Mouse (Mus musculus): ENCODE measurements around the gene Creld2. TPM values are rescaled to one million over a fixed set of nuclear protein-coding genes. Genes with fewer than 3 reads are reported as not detected.
"Not testable (repeated sequence)": the region's sequence is repeated elsewhere in the genome, so short reads cannot be mapped to it uniquely, and the experiment has no call there.

The Creld2 gene
- polyA plus RNA-seq, 1 experiment: 1.7 TPM

DNA sequence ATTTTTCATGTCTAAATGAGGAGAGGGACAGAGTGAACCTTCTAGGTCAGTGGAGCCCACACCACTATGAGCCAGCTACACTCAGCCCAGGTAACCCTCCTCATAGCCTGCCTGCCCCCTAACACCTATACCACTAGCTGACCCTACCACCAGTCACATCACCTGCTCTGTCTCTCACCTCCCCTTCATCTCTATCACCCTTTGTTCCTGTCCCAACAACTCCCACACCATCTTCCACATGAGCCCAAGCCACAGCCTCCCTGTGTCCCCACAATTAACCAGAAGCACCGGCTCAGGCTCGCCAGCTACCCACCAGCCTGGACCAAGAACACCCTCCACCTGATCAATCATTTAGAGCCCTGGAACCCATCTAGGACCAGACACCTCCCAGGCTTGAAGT is 9.1 kb upstream of the Creld2 start:
- peaks cover 64% of the 10 kb centered on the region for H3K36me3 ChIP-seq (ENCODE audit: control insufficient read depth)
- H3K27me3 ChIP-seq (ENCODE audit: control insufficient read depth): no peaks in the 10 kb centered on the region
- no peak overlapping the region for H3K4me3 ChIP-seq (replicated peaks)
- H3K9me3 ChIP-seq (ENCODE audit: control insufficient read depth, low read length): no peaks in the 10 kb centered on the region
- H3K4me1 ChIP-seq (ENCODE audit: control insufficient read depth): peaks cover 2% of the 10 kb centered on the region
- TF ChIP-seq TAL1 (IDR thresholded peaks at IDR 0.05; ENCODE audit: low read length) (no peak), GATA1 (IDR thresholded peaks at IDR 0.05; ENCODE audit: low read length) (no peak)

DNA sequence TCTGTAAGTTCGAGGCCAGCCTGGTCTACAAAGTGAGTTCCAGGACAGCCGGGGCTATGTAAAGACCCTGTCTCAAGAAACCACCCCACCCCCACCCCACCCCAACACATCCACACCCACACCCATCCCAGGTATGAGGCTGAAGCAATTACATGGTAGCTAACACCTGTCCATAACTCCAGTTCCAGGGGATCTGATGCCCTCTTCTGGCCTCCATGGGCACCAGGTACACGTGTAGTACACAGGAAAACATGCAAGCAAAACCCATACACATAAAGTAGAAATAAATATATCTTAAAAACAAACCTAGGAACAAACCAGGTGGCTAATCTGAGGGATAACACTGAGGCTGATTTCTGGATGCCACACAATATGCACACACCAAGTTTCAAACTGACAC is 6.2 kb upstream of the Creld2 start:
- H3K9me3 ChIP-seq (ENCODE audit: control insufficient read depth, low read length): no peaks in the 10 kb centered on the region
- H3K36me3 ChIP-seq (ENCODE audit: control insufficient read depth): peaks cover 67% of the 10 kb centered on the region
- H3K4me1 ChIP-seq (ENCODE audit: control insufficient read depth): peaks cover 9% of the 10 kb centered on the region
- H3K27me3 ChIP-seq (ENCODE audit: control insufficient read depth): no peaks in the 10 kb centered on the region
- TF ChIP-seq GATA1 (IDR thresholded peaks at IDR 0.05; ENCODE audit: low read length): no peak
- no peak for TF ChIP-seq TAL1 (IDR thresholded peaks at IDR 0.05; ENCODE audit: low read length)
- no peak overlapping the region for H3K4me3 ChIP-seq (replicated peaks)

DNA sequence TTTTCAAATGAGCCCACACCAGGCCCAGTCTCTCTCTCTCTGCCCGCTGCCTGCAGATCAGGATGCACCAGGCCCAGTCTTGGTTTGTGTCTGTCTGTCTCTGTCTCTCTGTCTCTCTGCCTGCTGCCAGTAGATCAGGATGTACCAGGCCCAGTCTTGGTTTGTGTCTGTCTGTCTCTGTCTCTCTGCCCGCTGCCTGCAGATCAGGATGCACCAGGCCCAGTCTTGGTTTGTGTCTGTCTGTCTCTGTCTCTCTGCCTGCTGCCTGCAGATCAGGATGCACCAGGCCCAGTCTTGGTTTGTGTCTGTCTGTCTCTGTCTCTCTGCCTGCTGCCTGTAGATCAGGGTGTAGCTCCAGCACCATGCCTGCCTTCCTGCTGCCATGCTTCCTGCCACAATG is 5.6 kb upstream of the Creld2 start:
- H3K36me3 ChIP-seq (ENCODE audit: control insufficient read depth): peaks cover 64% of the 10 kb centered on the region
- H3K27me3 ChIP-seq (ENCODE audit: control insufficient read depth); H3K4me3 ChIP-seq (replicated peaks); H3K9me3 ChIP-seq (ENCODE audit: control insufficient read depth, low read length): not testable (repeated sequence)
- peaks cover 15% of the 10 kb centered on the region for H3K4me1 ChIP-seq (ENCODE audit: control insufficient read depth)

DNA sequence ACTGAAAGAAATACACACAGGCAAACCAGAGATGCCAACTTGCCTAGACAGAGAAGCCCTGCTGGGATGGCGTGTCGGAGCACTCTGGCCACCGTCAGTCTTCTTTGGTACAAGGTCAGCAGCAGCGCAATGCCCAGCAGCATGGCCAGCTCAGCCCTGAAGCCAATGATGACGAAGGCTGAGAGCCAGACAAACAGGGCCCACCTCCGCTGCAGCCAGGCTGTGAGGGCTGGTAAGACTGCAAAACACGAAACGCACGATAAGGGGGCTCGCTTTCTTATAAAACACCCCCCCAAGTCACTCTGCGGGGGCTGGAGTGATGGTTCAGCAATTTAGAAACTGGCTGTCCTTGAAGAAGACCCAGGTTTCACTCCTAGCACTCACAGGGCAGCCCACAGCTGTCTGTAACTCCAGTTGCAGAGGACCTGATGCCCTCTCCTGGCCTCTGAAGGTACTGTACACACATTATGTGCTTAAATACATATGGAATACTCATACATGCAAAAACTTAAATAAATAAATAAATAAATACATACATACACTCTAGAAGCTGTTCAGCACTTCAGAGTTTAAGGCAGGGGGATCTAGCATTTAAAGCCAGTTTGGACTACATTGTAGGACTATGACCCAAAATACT is 4.9 kb upstream of the Creld2 start:
- Histone ChIP-seq H3K4me3 (replicated peaks) (no peak overlapping the region), H3K27me3 (ENCODE audit: control insufficient read depth) (no peaks in the 10 kb centered on the region), H3K4me1 (ENCODE audit: control insufficient read depth) (peaks cover 17% of the 10 kb centered on the region), H3K36me3 (ENCODE audit: control insufficient read depth) (peaks cover 61% of the 10 kb centered on the region), H3K9me3 (ENCODE audit: control insufficient read depth, low read length) (no peaks in the 10 kb centered on the region)
- TF ChIP-seq GATA1 (IDR thresholded peaks at IDR 0.05; ENCODE audit: low read length) (no peak), TAL1 (IDR thresholded peaks at IDR 0.05; ENCODE audit: low read length) (no peak)

DNA sequence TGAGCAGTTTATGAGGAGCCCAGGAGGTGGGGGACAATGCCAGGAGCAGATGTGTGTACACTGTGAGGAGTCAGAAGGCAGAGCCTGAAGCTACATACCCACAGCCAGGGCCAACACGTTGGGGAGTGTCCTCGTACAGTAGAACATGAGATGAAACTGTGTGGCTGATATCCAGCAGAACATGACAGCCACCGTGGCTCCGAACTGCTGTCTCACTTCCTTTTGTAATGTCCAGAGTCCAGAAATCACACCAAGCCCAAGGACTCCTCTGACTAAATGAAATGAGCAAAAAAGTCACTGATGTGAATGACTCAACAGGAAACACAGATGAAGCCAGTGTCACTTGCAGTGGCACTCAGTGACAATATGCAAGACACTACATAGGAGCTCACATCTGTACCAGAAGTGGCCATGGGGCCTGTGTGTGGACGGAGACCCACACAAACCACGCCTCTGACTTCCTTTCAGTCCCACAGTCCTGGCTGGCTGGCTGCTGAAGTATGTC is 4.2 kb upstream of the Creld2 start:
- H3K36me3 ChIP-seq (ENCODE audit: control insufficient read depth): peaks cover 58% of the 10 kb centered on the region
- H3K4me1 ChIP-seq (ENCODE audit: control insufficient read depth): peaks cover 23% of the 10 kb centered on the region
- TF ChIP-seq GATA1 (IDR thresholded peaks at IDR 0.05; ENCODE audit: low read length) (no peak), TAL1 (IDR thresholded peaks at IDR 0.05; ENCODE audit: low read length) (no peak)
- H3K9me3 ChIP-seq (ENCODE audit: control insufficient read depth, low read length): no peaks in the 10 kb centered on the region
- no peak overlapping the region for H3K4me3 ChIP-seq (replicated peaks)
- no peaks in the 10 kb centered on the region for H3K27me3 ChIP-seq (ENCODE audit: control insufficient read depth)

DNA sequence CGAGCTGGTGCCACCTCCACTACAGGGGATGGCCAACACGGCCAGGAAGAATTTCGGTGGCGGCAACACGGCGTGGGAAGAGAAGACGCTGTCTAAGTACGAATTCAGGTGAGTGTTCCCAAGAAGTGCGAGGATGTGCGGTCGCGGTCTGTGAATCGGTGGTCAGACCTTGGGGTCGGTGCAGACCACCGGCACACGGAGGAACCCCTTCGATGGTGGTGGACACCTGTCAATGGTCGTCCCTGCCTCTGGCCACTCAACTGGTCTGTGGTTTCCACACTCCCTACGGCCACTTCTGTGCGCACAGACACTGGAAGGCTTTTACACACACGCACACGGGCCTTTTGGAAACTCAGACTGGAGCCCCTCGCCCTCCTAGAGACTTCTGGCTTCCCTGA is 459 bp downstream of the Creld2 start:
- H3K36me3 ChIP-seq (ENCODE audit: control insufficient read depth): peaks cover 59% of the 10 kb centered on the region
- H3K9me3 ChIP-seq (ENCODE audit: control insufficient read depth, low read length): no peaks in the 10 kb centered on the region
- H3K27me3 ChIP-seq (ENCODE audit: control insufficient read depth): no peaks in the 10 kb centered on the region
- peak overlapping the region; percentile 78 for H3K4me3 ChIP-seq (replicated peaks)
- H3K4me1 ChIP-seq (ENCODE audit: control insufficient read depth): peaks cover 32% of the 10 kb centered on the region
- TF ChIP-seq TAL1 (IDR thresholded peaks at IDR 0.05; ENCODE audit: low read length) (no peak), GATA1 (IDR thresholded peaks at IDR 0.05; ENCODE audit: low read length) (no peak)

DNA sequence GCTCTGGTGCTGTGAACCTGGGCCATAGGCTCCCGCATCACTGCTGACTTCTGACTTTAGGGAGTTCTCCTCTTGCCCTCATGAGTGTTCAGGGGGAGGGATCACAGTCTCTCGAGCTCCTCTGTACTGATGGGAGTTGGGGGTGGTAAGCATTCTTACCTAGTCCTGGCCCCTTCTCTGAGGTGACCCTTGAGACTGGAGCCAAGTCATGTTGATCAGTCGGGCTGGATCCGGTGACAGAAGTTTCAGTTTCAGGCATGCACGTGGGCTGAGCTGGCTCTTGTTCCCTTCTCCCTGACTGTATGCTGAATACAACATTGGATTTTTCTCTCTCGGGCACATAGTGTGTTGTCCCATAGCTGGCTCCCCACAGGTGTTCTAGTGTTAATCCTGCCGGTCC is 2.0 kb downstream of the Creld2 start:
- Histone ChIP-seq H3K9me3 (ENCODE audit: control insufficient read depth, low read length) (no peaks in the 10 kb centered on the region), H3K27me3 (ENCODE audit: control insufficient read depth) (no peaks in the 10 kb centered on the region), H3K4me1 (ENCODE audit: control insufficient read depth) (peaks cover 32% of the 10 kb centered on the region), H3K36me3 (ENCODE audit: control insufficient read depth) (peaks cover 59% of the 10 kb centered on the region), H3K4me3 (replicated peaks) (no peak overlapping the region)
- TF ChIP-seq GATA1 (IDR thresholded peaks at IDR 0.05; ENCODE audit: low read length) (no peak), TAL1 (IDR thresholded peaks at IDR 0.05; ENCODE audit: low read length) (no peak)

DNA sequence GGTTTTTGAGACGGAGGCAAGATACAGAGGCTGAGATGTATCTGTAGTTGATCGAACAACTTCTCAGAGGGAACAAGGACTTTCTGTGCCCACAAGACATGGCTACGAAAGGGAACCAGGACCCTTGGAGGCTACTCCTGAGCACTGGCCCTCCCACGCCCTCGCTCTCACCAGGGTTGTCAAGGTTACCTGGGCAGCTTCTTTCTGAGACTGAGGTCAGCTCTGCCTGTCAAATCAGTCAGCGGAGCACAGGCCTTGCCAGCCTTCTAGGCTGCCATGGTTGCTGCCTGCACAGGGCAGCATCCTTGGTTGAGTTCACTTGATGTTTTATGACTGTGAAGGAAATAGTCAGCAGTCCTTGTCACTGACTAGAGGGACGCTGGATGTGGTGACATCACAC is 3.1 kb downstream of the Creld2 start:
- Histone ChIP-seq H3K27me3 (ENCODE audit: control insufficient read depth) (no peaks in the 10 kb centered on the region), H3K9me3 (ENCODE audit: control insufficient read depth, low read length) (no peaks in the 10 kb centered on the region), H3K36me3 (ENCODE audit: control insufficient read depth) (peaks cover 60% of the 10 kb centered on the region), H3K4me3 (replicated peaks) (no peak overlapping the region), H3K4me1 (ENCODE audit: control insufficient read depth) (peaks cover 30% of the 10 kb centered on the region)
- no peak for TF ChIP-seq TAL1 (IDR thresholded peaks at IDR 0.05; ENCODE audit: low read length)
- TF ChIP-seq GATA1 (IDR thresholded peaks at IDR 0.05; ENCODE audit: low read length): no peak

DNA sequence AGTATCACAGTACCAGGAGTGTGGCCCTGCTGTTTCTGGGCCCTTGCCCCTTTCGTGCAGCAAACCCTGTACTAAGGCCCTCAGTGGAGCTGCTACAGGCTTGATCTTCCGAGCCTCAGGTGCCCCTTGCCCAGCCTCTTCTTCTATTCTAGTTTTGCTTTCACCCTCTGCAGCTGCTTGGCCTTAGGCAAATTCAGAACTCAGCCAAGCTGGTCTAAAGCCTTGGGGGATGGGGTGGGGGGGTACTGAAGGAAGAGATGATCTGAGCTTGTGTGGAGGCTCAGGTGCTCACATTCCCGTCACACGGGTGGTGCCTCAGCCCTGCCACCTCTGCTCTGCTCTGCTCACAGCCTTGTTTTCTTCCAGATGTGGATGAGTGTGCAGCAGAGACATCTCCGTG is 3.9 kb downstream of the Creld2 start:
- H3K4me3 ChIP-seq (replicated peaks): no peak overlapping the region
- H3K36me3 ChIP-seq (ENCODE audit: control insufficient read depth): peaks cover 60% of the 10 kb centered on the region
- peaks cover 22% of the 10 kb centered on the region for H3K4me1 ChIP-seq (ENCODE audit: control insufficient read depth)
- no peaks in the 10 kb centered on the region for H3K27me3 ChIP-seq (ENCODE audit: control insufficient read depth)
- H3K9me3 ChIP-seq (ENCODE audit: control insufficient read depth, low read length): no peaks in the 10 kb centered on the region
- no peak for TF ChIP-seq TAL1 (IDR thresholded peaks at IDR 0.05; ENCODE audit: low read length)

DNA sequence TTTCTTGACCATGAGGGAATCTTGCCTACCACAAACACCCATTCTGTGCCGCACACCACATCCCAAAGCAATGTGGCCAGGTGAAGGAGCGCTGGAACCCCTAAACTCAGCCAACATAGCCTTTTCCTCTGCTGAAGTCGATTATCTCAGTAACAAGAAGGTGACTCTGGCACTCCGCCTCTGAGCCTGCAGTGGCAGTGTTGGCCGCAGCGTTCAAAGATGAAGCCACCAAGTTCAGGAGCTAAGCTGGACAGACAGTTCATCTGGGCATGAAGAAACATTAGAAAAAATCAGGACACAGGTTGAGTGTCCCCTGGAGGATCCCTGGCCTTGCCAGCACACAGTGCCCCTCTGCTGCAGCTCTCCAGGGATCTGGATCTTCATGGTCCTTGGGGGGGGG is 8.0 kb downstream of the Creld2 start:
- TF ChIP-seq GATA1 (IDR thresholded peaks at IDR 0.05; ENCODE audit: low read length) (no peak), TAL1 (IDR thresholded peaks at IDR 0.05; ENCODE audit: low read length) (no peak)
- Histone ChIP-seq H3K27me3 (ENCODE audit: control insufficient read depth) (no peaks in the 10 kb centered on the region), H3K36me3 (ENCODE audit: control insufficient read depth) (peaks cover 47% of the 10 kb centered on the region), H3K4me1 (ENCODE audit: control insufficient read depth) (peaks cover 2% of the 10 kb centered on the region; the same call in 1 of the 2 replicates), H3K4me3 (replicated peaks) (no peak overlapping the region), H3K9me3 (ENCODE audit: control insufficient read depth, low read length) (no peaks in the 10 kb centered on the region)

Measured in erythroblast, embryonic 14.5 days (primary cell).